Mouse (Mus musculus) kidney, postnatal 0 days (tissue): ENCODE results near the gene Eefsec. TPM values are rescaled to one million over a fixed set of nuclear protein-coding genes. Genes with fewer than 3 reads are reported as not detected.

Source experiments
- ATAC-seq: fragments of 200-750 bp; cut with Nextera tagmentation; replicated peaks from 2 replicates; pipeline ENCODE4 v1.8.0; 2017; ENCODE audit warnings: low read depth, moderate number of reproducible peaks, moderate TSS enrichment, moderate library complexity; ENCODE audit not compliant: low FRiP score
- DNase-seq: peaks from one replicate; pipeline ENCODE4 v3.0.0-alpha.2; 2016; ENCODE audit warnings: low spot score
- H3K27ac ChIP-seq: fragments of 300-500 bp; sonication (generic); 2 replicates; pipeline ENCODE4 v1.5.1; 2014; ENCODE audit warnings: mild to moderate bottlenecking
- H3K27me3 ChIP-seq: fragments of 300-500 bp; sonication (generic); 2 replicates; pipeline ENCODE4 v1.6.1; 2014; ENCODE audit warnings: low read length, mixed read lengths; ENCODE audit not compliant: insufficient read depth
- H3K36me3 ChIP-seq: fragments of 300-500 bp; sonication (generic); 2 replicates; pipeline ENCODE4 v1.6.1; 2014; ENCODE audit warnings: low read length, mixed read lengths; ENCODE audit not compliant: insufficient read depth
- H3K4me1 ChIP-seq: fragments of 300-500 bp; sonication (generic); replicated peaks from 2 replicates; pipeline ENCODE4 v1.6.1; 2014; ENCODE audit warnings: antibody characterized with exemption, low read length, mixed read lengths; ENCODE audit not compliant: insufficient read depth
- H3K4me2 ChIP-seq: fragments of 300-500 bp; sonication (generic); 2 replicates; pipeline ENCODE4 v1.6.1; 2014; ENCODE audit warnings: mild to moderate bottlenecking, low read length, moderate library complexity, mixed read lengths
- H3K4me3 ChIP-seq: fragments of 300-500 bp; sonication (generic); replicated peaks from 2 replicates; pipeline ENCODE4 v1.5.1; 2014; ENCODE audit warnings: low read depth, low read length
- H3K9ac ChIP-seq: fragments of 300-500 bp; sonication (generic); 2 replicates; pipeline ENCODE4 v1.6.1; 2014; ENCODE audit warnings: low read depth, low read length
- H3K9me3 ChIP-seq: fragments of 300-500 bp; sonication (generic); replicated peaks from 2 replicates; pipeline ENCODE4 v1.6.1; 2016; ENCODE audit warnings: low read length, inconsistent platforms, mixed read lengths
- CTCF ChIP-seq: IDR thresholded peaks from 2 replicates; pipeline ENCODE4 v1.5.1; 2016; ENCODE audit warnings: antibody characterized with exemption, low read depth, mild to moderate bottlenecking, moderate library complexity
- WGBS: fragments of 180-500 bp; shearing (Covaris S2); extraction: QIAGEN DNeasy Blood & Tissue Kit; methylation state at CpG from one replicate; pipeline ENCODE4 v1.1.7; 2014; 5-methylcytosine and 5-hydroxymethylcytosine counted together
- polyA plus RNA-seq: library from polyadenylated mRNA; unstranded; fragments of >200 nt; fragmentation: Nextera tagmentation; extraction: Ambion mirVana; gene quantifications from 2 replicates; pipeline ENCODE4 v1.2.1, GENCODE M21; 2015

The Eefsec gene
- polyA plus RNA-seq, 1 experiment from 2014 or later, result 34.8 TPM

- H3K4me1 ChIP-seq, result no peaks in the 10 kb centered on the region
- TF ChIP-seq CTCF, result no peak
- DNase-seq (no peak), ATAC-seq (no peak)
- H3K4me2 ChIP-seq, result no peak overlapping the region
- no peak overlapping the region for H3K27ac ChIP-seq
- H3K9me3 ChIP-seq, result no peaks in the 10 kb centered on the region
- 70% methylated on average over 4 of the region's 4 CpGs for WGBS
- no peak overlapping the region for H3K4me3 ChIP-seq
- H3K9ac ChIP-seq, result no peak overlapping the region
- H3K36me3 ChIP-seq, result no peaks in the 10 kb centered on the region
- H3K27me3 ChIP-seq, result no peaks in the 10 kb centered on the region
Measured at GRCm38 (mm10) chr6:88216199-88216598, 230.1 kb downstream of the Eefsec start.

DNA sequence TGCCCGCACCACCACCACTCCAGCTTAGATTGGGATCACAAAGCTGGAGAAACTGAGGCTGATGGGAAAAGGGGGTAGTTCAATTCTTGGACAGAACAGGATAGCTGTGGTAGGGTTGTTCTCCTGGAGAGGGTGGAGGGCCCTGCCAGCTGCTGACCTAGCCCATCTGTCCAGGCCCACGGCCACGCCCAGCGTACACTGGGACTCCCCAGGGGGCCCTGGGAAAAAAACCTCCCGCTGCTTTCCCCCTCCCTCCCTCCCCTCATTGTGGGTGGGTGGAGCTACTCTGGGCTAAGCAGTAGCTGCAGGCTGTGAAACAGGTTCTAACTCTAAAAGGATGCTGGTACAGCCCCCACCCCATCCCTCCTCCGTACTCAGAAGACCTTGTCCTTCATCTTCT is 230.5 kb downstream of the Eefsec start:
- no peak for TF ChIP-seq CTCF
- Histone ChIP-seq H3K9me3 (no peaks in the 10 kb centered on the region), H3K36me3 (no peaks in the 10 kb centered on the region), H3K4me1 (no peaks in the 10 kb centered on the region), H3K4me3 (no peak overlapping the region), H3K27ac (no peak overlapping the region), H3K27me3 (no peaks in the 10 kb centered on the region), H3K9ac (no peak overlapping the region), H3K4me2 (no peak overlapping the region)
- WGBS, result 36% methylated on average over 6 of the region's 6 CpGs
- no peak for ATAC-seq
- no peak for DNase-seq

- Histone ChIP-seq H3K9ac (no peak overlapping the region), H3K27me3 (peaks cover 9% of the 10 kb centered on the region; the same call in 1 of the 2 replicates), H3K4me3 (no peak overlapping the region), H3K4me2 (no peak overlapping the region), H3K9me3 (no peaks in the 10 kb centered on the region), H3K4me1 (no peaks in the 10 kb centered on the region), H3K27ac (no peak overlapping the region), H3K36me3 (no peaks in the 10 kb centered on the region)
- DNase-seq (no peak), ATAC-seq (no peak)
- WGBS, result 74% methylated on average over 3 of the region's 3 CpGs
- no peak for TF ChIP-seq CTCF
Measured at GRCm38 (mm10) chr6:88210182-88210581, 236.2 kb downstream of the Eefsec start.

GRCm38 (mm10) chr6:88209453-88209852 is 236.9 kb downstream of the Eefsec start:
- no peak for TF ChIP-seq CTCF
- no peak for ATAC-seq
- WGBS, result 78% methylated on average over 5 of the region's 5 CpGs
- no peak overlapping the region for H3K27ac ChIP-seq
- H3K9ac ChIP-seq, result no peak overlapping the region
- H3K36me3 ChIP-seq, result no peaks in the 10 kb centered on the region
- no peak overlapping the region for H3K4me2 ChIP-seq
- H3K4me3 ChIP-seq, result no peak overlapping the region
- H3K9me3 ChIP-seq, result no peaks in the 10 kb centered on the region
- peaks cover 16% of the 10 kb centered on the region for H3K27me3 ChIP-seq
- no peak for DNase-seq
- H3K4me1 ChIP-seq, result 0 out of 2 replicates have a peak, but pooled peaks cover 3% of the 10 kb centered on the region

DNA sequence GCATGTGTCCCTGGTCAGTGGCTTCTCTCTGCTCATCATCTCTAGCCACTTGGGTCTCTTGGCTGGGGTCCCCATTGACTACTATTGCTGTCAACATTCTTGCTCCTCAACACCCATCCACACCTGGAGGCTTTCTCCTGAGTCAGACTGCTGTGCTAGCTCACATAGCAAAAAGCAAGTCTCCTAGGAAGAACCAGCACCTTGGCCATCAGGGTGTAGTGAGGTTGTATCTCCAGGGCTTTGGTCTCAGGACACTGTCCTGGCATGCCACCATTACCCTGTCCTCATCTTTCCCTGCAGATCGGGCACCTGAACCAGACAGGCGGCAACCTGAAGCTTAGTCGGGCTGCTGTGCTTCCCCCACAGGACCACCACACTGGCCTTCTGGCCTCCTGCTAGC is 238.0 kb downstream of the Eefsec start:
- Histone ChIP-seq H3K9ac (no peak overlapping the region), H3K4me3 (no peak overlapping the region), H3K36me3 (no peaks in the 10 kb centered on the region), H3K27me3 (peaks cover 26% of the 10 kb centered on the region), H3K9me3 (no peaks in the 10 kb centered on the region), H3K27ac (no peak overlapping the region), H3K4me1 (peaks cover 12% of the 10 kb centered on the region; the same call in 1 of the 2 replicates), H3K4me2 (no peak overlapping the region)
- ATAC-seq (no peak), DNase-seq (no peak)
- WGBS, result 92% methylated on average over 3 of the region's 3 CpGs
- TF ChIP-seq CTCF, result no peak

DNA sequence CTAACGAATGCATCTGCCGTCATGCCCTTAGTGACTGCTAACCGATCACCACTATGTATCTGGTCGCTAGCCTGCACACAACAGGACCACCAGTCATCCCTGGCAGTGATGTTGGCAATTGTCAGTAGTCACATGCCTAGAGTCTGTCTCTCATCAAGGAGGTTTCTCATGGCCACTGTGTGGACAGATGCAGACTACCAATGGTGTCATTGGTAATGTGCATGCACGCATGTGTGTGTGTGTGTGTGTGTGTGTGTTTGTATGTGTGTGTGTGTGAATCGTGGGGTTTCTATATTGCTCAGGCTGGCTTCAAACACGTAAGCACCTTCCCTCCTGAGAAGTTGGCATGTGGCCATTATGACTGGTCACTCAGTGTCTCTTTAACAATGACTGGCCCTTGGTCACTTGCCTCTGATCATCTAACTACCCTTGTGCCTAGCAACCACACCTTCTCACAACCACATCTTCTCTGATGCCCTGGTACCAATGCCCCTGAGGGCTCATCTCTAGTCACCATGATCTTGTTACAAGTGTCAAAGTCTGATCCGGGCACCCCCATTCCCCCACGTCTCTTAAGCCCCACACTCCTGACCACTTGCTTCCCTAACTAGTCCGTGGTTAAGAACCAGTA is 238.8 kb downstream of the Eefsec start:
- DNase-seq, result no peak
- Histone ChIP-seq H3K4me3 (no peak overlapping the region), H3K27me3 (peaks cover 29% of the 10 kb centered on the region), H3K4me1 (peaks cover 13% of the 10 kb centered on the region; the same call in 1 of the 2 replicates), H3K4me2 (no peak overlapping the region), H3K9me3 (no peaks in the 10 kb centered on the region), H3K36me3 (no peaks in the 10 kb centered on the region), H3K27ac (no peak overlapping the region), H3K9ac (no peak overlapping the region)
- no peak for TF ChIP-seq CTCF
- 86% methylated on average over 10 of the region's 10 CpGs for WGBS
- no peak for ATAC-seq

Other genes starting within 250 kb of the Eefsec start
- gene Dnajb8, start 224.3 kb downstream of the Eefsec start, polyA plus RNA-seq, result not detected in 2 replicates
- 91.1 and 102 TPM in 2 replicates for gene Ruvbl1, start 18.9 kb upstream of the Eefsec start, polyA plus RNA-seq
- 171 and 194 TPM in 2 replicates for gene Sec61a1, start 72.4 kb upstream of the Eefsec start, polyA plus RNA-seq
- 0.14 TPM in 1 of 2 replicates, not detected in the other for gene Kbtbd12, start 191.4 kb upstream of the Eefsec start, polyA plus RNA-seq